Mouse (Mus musculus) mature B cell (primary cell): Measurements from ENCODE around the gene Ankrd65.

ENCODE experiments used
- in situ Hi-C: fragments of 300-500 bp; cut with MboI; formaldehyde crosslinking; loops from 2 replicates; pipeline ENCODE4 v1.14.3; 2019

Gene Ankrd65

DNA sequence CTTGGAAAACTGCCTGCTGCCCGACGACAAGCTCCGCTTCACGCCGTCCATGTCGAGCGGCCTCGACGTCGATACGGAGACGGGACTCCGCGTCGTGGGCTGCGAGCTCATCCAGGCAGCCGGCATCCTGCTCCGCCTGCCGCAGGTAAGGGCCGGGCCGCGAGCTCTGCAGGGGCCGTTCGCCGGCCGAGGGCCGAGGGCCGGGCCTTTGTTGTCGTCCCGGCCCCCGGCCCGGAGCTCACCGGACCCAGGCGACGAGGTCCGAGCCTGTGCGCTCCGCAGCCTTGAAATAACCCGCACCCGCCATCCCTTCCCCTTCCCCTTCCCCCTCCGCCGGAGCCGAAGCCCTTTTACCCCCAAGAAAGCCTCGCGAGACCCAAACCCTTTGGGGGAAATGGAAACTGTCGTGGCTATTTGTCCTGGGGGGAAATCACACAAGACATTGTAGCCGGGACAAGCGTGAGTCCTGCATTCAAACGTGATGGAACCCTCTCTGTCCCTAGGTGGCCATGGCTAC, 22.5 kb downstream of the Ankrd65 start:
- in situ Hi-C loops: no loop called here

DNA sequence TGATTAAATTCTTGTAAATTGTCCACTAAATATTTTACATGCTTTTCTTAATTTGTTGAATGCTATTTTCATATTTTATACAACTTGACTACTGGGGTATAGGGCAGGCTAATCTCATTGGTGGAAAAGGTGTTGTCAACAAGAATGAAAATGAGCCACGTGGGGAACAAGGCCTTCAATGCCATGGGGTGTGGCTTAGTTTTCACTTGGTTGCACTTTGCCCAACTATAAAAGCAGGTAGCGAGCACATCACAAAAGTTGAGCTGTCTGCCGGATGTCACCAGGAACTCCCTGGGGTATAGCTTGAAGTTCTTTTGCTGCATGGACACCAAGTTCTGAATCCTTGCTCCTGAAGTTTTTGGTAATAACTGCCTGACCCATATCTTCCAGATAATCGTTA, 27.3 kb downstream of the Ankrd65 start:
- in situ Hi-C loops: no loop called here

DNA sequence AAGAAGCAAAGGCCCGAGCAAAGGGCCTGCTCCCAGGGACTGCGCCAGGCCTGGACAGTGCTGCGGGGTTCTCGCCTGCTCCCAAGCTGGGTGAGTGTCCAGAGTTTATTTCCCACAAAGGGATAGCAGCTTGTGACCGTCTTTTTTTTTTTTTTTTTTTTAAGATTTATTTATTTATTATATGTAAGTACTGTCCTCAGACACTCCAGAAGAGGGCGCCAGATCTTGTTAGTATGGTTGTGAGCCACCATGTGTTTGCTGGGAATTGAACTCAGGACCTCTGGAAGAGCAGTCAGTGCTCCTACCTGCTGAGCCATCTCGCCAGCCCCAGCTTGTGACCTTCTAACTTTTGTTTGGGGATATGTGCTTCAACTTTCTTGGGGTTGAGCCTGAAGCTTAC, 30.8 kb downstream of the Ankrd65 start:
- in situ Hi-C loops: no loop called here

DNA sequence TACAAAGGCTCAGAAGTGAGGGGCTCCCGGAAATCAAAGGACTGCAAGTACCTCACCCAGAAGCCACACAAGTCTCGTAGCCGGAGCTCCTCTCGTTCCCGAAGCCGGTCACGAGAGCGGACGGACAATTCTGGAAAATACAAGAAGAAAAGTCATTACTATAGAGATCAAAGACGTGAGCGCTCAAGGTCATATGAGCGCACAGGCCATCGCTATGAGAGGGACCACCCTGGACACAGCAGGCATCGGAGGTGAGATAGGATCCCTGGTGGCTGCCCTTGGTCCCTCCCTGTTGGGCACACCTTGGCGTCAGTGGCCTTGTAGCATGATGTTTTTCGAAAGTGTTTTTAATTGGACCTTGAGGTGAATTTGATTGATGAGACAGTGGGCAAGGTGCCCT, 33.2 kb downstream of the Ankrd65 start:
- in situ Hi-C loops: no loop called here

DNA sequence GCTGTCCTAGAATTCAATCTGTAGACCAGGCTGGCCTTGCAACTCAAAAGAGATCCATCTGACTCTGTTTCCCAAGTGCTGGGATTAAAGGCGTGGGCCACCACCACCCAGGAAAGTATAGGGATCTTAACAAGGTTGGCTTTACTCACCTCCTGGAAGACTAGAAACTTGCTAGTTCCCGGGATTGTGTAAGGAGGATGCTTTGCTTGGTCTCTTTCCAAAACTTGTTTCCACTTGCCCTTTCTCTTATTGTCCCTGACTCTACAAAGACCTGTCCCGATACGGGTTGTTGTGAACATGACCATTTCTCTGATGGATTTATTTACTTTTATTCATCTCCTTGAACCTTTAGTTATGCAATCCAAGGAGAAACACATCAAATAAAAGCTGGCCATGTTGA, 39.6 kb downstream of the Ankrd65 start:
- in situ Hi-C loops: no loop called here

DNA sequence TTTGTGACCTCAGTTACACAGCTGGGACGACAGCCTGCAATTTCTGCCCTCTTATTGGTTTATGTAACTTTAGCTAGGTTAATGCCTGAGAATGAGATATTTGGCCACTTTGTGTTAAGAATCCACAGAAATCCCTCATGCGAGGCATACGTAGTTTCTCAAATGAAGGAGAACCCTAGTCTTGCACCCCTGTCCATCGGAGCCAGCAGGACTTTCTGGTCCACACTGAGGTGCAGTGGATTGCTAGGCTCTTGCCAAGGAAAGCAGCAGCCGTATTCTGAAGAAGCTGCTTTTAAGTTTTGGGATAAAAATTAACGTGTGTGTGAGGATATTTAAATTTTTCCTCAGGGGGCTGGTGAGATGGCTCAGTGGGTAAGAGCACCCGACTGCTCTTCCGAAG, 40.4 kb downstream of the Ankrd65 start:
- in situ Hi-C loops: no loop called here

DNA sequence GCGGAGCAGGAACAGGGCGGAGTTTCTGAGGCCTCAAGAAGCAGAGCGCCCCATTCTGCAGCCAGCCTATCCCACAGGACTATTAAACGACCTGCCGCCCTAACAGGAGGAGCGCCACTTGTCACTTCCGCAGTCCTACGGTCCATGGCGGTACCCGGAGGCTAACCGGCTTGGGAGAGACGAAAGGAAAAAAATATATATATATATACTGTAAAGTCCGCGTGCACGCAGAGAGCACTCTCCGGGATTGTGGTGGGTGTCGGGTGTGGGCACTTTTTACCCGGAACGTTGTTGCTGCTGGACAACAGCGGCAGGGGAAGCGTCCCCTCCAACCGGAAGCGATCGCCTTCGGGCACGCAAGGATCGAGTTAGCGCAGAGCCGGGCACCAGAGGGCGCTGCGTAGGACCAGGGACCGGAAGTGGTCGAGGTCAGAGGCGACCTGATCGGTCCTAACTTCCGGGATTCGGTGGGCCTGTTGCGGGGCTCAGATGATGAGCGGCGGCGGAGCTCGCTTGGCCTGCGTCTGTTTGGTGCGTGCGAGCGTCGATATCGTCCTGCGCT, 41.0 kb downstream of the Ankrd65 start, which contains the start of gene Aurkaip1:
Gene Aurkaip1 (plus strand): TSS at position 68 of the 562 bp plus-strand sequence.
- in situ Hi-C loops: no loop called here

DNA sequence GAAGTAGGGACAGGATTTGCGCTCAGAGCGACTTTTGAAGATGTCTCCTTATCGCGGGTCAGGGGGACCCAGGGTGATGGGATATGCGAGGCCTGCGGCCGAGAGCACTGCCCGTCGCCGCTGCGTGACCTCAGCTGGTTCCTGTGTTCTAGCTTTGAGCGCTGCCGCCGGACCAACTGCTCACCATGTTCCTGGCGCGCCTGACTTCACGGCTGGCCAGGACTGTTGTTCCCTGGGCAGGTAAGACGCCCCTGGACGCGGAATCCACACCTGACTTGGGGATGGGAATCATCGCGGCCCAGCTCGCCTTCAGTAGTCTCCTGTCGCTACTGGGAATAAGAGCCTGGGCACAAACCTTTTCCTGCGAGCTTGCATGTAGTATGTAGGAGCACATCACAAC, 41.6 kb downstream of the Ankrd65 start:
- in situ Hi-C loops: no loop called here

DNA sequence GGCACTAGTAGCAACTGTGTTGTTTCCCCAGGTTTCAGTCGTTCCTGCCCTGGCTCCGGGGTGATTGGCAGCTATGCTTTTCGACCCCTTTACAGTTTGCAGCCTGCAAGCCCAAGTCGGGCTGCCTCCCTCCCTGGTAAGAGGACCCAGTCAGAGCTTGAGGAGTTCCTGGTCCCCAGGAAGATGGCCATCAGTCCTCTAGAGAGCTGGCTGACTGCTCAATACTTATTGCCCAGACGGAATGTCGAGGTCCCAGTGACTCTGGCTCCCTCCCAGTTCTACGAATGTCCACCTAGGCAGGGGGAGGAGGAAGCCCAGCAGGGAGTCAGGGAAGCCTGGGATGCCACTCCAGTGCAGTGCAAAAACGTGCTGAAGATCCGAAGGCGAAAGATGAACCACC, 42.1 kb downstream of the Ankrd65 start:
- in situ Hi-C loops: no loop called here

DNA sequence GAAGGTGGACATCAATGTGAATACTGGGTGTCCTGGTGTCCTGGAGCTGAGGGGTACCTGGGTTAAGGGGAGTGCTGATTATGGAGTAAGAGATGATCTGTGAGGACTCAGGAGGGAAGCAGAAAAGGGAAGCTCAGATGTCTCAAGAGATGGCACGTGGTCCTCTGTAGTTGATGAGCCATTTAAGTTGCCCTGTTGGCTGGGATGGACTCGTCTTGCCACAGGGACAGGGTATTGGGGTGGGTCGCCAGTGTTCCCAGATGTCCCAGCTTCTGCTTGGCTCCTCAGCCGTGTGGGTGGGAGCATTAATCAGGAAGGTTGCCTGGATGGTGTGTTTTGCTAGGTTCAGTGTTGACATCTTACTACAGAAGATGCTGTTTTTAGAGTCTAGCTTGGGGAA, 43.0 kb downstream of the Ankrd65 start:
- in situ Hi-C loops: no loop called here

DNA sequence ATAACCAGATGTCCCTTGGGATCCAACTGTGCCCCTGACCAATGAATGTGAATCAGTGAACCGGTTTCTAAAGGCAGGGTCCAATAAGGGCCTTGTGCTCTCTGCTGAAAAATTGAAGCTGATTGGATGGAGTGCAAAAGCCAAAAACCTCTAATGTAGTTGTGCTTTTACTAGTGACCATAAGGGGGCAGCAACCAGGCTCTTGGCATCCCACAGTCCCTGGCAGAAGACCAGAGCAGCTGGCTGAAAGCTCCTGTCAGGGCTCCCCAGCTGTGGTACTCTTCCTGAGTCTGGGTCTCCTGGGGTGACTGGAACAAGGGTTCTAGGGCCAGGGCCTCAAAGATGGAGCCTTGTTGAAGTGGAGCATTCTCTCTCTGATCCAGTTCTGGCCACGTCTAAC, 43.6 kb downstream of the Ankrd65 start:
- in situ Hi-C loops: no loop called here

DNA sequence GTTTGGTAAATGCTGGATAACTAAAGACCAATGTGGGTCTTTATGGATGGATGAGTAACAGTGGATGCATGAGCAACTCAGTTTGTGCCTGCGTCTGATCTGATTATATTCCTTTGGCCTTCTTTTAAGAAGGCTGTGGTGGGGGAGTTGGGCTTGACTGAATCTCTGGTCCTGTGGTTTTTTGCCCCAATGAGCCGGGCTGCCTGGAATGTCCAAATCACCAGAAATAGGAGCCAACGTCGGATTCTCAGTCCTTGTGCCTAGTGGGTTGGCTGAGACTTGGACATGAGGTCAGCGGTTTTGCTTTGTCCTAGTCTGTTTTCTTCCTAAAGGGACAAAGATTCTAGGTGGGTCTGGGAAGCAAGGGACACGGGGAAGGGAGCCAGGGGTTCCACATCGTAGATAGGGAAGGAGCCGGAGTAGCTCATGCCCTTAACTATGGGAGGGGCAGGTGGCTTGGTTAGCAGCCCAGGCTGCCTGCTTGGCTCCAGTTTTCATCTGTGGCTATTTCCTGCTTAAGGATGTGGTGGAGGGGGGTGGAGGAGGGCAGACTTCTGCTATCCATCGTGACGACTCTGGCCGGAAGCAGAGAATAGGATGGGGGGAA, 47.3 kb downstream of the Ankrd65 start:
- in situ Hi-C loops: no loop called here

DNA sequence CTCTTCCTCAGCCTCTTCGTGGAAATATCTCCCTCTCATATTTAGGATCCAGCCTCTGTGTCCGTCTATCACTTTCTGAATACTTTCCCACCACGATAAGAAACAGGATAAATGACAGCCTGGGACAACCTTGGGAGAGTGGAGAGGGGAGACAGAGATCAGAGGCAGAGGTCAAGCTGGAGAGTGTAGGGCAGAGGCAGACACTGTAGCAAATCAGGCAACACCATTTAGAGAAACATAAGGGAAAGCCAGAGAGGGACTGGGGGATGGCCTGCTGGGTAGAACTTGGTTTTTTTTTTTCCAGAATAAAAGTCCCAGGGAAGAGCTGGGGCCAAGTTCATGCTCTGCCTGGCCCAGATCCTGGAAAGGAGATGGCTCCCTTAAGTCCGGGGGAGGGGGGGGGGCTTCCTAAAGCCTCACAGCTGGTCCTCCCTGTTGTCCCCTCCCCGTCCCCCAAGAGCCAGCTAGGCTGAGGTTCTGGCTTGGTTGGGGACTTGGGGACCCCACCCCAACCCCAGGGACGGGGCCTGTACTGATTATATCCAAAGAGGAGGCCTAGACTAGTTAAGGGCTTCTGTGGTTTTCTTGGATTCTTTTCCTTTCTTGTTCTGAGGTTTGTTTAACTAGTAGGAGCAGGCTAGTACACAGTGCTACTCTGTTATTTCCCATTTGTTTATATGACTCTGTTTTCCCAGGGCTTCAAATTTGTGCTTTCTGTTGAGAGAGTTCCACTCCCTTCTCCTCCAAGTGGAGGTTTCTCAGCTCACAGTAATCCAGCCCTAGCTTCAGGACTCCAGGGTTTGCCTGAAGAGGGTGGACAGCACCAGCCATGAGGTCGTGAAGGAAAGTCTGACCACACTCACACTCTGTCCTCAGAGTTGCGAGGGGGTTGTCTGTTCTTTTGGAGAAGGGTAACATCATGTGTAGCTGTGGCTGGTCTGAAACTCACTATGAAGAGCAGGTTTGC, 48.2 kb downstream of the Ankrd65 start:
- in situ Hi-C loops: no loop called here

DNA sequence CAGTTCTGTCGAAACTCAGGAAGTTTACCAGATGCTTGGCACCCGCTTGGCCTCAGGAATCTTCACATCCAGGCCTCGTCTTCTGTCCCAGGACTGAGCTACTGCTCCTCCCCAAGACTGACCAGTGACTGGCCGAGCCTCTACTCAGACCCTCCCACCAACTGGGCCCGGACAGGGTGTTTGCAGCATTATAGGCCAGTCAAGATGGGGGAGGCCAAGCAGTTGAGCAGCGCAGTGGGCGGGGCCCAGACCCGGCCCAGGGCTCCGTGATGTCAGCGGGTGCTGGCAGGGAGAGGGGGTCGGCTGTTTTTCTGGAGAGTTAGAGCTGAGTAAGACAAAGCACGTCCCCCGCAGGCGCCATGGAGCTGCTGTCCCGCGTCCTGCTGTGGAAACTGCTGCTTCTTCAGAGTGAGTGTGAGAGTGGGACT, 49.3 kb downstream of the Ankrd65 start, which contains the start of gene Mxra8:
Gene Mxra8 (plus strand): TSS at position 198 of the 428 bp plus-strand sequence.
- in situ Hi-C loops: no loop called here

DNA sequence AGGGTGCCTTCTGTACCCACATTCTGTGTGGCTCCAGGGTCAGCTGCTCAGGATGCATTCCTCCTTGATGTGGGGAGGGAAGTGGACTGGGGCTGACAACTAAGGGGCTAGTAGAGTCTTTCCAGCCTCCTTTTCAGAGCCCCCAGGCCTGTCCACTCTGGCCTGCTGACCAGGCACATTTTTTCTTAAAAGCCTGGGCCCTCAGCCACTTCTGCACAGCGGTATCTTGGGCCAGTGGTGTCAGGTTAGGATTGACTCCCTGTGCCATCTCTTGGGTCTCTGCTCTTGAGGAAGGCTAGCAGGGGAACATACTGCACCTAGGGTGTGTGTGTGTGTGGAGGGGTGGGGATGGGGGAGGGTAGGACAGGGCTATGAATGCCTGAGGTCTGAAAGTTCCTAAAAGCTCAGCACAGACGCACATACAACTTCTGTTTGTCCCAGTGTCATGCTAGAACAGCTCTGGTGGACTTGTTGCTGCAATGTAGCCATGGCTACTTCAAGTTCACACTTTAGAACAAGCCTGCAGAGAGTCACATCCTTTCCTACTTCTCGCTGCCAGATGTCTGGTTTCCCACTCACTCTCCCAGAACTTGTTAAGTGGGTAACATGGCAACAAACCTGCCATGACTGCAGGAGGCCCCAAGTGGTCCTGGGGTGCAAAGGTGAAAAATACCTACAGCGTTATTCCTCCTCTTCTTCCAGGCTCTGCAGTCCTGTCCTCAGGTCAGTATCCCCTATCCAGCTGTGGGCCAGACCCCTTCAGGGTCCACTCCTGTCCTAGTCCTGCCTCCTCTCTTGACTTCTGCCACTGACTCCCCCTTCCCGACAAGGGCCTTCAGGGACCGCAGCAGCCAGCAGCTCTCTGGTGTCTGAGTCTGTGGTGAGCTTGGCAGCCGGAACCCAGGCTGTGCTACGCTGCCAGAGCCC, 50.1 kb downstream of the Ankrd65 start:
- in situ Hi-C loops: no loop called here

DNA sequence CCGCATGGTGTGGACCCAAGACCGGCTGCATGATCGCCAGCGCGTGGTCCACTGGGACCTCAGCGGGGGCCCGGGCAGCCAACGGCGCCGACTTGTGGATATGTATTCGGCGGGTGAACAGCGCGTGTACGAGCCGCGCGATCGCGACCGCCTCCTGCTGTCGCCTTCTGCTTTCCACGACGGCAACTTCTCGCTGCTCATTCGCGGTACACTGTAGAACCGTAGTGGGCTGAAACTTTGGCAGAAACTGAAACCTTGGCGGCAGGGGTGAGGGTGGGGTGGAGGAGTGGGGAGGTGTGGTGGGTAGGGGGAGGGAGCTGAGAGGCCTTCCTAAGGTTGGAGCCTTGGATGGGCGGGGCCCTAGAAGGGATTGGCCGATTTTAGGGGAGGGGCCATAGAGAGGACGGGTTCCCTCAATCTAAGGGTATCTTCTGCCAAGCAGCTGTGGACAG, 50.8 kb downstream of the Ankrd65 start:
- in situ Hi-C loops: no loop called here

DNA sequence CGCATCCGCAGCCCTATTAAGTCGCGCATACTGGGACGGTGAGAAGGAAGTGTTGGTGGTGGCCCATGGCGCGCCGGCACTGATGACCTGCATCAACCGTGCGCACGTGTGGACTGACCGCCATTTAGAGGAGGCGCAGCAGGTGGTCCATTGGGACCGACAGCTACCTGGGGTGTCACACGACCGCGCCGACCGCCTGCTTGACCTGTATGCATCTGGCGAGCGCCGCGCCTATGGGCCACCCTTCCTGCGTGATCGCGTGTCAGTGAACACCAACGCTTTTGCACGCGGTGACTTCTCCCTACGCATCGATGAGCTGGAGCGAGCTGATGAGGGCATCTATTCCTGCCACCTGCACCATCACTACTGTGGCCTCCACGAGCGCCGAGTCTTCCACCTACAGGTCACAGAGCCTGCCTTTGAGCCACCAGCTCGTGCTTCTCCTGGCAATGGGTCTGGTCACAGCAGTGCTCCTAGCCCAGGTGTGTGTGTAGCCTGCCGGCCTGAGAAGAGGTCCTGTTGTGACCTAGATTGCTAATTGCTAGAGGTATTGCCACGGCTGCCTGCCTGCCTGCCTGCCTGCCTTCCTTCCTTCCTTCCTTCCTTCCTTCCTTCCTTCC, 51.5 kb downstream of the Ankrd65 start:
- in situ Hi-C loops: no loop called here

DNA sequence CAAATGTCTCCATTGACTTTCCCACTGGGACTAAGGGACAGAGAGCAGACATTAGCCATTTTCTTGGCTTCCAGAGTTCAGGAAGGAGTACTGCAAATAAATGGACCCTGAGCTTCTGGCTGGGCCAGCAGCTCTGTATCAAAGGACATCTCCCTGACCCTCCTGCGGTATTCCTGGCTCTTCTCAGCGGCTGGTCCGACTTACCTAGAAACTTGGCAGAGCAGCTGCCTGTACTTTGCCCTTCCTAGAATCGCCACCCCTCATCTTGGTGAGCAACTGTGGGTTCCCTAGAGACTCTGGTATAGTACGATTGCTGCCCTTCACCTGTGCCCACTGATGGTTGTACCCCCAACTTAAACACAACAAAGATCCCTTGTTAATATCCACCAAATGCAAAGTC, 53.0 kb downstream of the Ankrd65 start:
- in situ Hi-C loops: no loop called here

DNA sequence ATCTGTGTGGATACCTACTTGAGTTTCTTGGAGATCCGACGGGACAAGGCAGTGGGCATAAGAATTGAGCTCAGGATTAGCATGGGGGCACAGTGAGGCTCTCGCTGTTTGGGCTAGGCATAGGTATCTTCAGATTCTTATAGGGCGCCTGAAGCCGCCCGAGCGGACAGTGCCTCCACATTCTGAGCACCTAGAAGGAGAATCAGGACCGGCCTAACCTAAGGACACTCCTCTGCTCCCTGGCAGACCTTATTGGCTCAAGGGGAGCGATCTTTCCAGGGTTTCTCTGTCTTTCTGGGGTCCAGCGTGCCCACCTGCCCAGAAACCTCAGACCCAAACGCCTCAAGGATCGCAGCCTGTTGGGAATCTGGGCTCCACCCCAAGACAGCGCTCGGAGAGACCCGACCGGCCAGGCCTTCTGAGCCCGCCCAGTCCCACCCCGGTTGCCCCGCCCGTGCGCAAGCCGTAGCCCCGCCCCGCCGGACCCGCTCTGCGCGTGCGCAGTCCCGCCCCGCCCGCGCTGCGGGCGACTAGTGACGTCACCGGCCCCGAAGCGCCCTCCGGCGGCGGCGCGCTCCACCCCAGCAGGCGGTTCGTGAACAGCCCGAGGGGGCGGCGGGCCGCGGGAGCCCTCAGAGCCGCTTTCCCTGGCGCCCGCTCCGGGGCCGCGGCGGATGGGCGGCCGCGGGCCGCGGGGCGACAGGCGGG, 56.8 kb downstream of the Ankrd65 start, which contains the start of gene Dvl1:
Gene Dvl1 (plus strand): TSS at position 532 of the 708 bp plus-strand sequence.
- in situ Hi-C loops: no loop called here
